ENCODE assay signal across 11 mouse cellular contexts in genomic region chr15:10750339-10750738, GRCm38 (mm10).
"Had no signal": no experiment of that assay in that cellular context is flagged by ENCODE, and none has a peak within 500 bp of the region (broad histone marks: within the 10 kb centered on the region; RNA-seq: fewer than 3 reads in every experiment).

No protein-coding gene starts in this region.

- ATAC-seq: intestine, embryonic 16.5 days; midbrain, embryonic 16.5 days had no signal

- H3K36me3 ChIP-seq: limb, embryonic 13.5 days; midbrain, embryonic 12.5 days had no signal

- H3K27me3 ChIP-seq: limb, embryonic 13.5 days; midbrain, embryonic 12.5 days had no signal

- H3K27ac ChIP-seq: limb, embryonic 13.5 days; liver, embryonic 14.5 days; midbrain, embryonic 12.5 days; stomach, postnatal 0 days had no signal

- H3K9ac ChIP-seq: limb, embryonic 13.5 days; liver, embryonic 14.5 days; midbrain, embryonic 12.5 days had no signal

- H3K9me3 ChIP-seq: limb, embryonic 13.5 days; midbrain, embryonic 12.5 days had no signal

- H3K4me2 ChIP-seq: limb, embryonic 13.5 days; midbrain, embryonic 12.5 days had no signal

- DNase-seq: kidney, adult 8-10 months; kidney, postnatal 25 days; lung, adult 18-20 months; thymus, adult 2 months; thymus, postnatal 25 days had no signal

- H3K4me3 ChIP-seq: limb, embryonic 13.5 days; midbrain, embryonic 12.5 days had no signal
